Mouse (Mus musculus) c-Kit-positive CD71-negative TER-119-negative erythroid progenitor cells, embryonic 14.5 days (primary cell): Measurements from ENCODE around the gene Lipo4.
"Not testable (repeated sequence)": the region's sequence is repeated elsewhere in the genome, so short reads cannot be mapped to it uniquely, and the experiment has no call there.

Experiments
- DNase-seq: peaks from one replicate; pipeline ENCODE4 v3.0.0-alpha.2; 2013; ENCODE audit warnings: low read depth

Lipo4 gene

DNA sequence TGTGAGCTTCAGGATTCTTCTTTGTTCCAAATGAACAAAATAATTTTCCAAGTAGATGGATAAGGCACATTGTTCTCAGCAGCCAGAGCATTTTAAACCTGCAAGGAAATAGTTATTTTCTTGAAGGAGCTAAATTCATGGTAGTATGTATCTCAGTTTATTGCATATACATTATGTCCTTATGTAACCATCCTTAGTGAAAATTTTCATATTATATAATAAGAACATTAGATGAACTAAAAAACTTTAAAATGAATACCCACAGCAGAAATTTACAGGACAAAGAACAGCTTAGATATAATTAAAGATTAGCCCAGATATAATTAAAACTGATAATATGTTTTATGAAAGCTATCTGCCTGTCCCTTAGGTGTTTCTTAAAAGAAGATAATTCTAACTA lies at the start of gene Lipo4:
Gene Lipo4, minus strand, starts transcription at position 101 of the 400 bp plus-strand sequence.
- DNase-seq, result no peak

DNA sequence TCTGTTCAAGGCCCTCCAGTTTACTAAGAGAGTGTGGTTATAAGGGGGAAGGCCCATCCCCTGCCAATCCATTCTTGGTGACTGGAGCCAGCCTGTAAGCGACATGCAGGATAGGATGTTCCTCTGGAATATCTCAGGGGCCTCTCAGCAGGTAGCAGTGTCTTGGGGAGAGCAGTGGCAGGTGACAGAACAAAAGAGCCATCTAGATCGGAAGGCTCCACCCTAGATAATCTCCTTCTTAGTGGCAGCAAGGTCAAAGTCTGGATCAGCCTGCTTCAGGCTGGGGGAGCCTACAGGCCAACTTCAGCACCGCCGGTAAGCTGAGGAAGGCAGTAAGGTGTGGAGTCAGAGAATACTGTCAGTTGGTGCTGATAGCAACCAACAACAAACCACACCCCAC lies 61.2 kb downstream of the Lipo4 start:
- not testable (repeated sequence) for DNase-seq

DNA sequence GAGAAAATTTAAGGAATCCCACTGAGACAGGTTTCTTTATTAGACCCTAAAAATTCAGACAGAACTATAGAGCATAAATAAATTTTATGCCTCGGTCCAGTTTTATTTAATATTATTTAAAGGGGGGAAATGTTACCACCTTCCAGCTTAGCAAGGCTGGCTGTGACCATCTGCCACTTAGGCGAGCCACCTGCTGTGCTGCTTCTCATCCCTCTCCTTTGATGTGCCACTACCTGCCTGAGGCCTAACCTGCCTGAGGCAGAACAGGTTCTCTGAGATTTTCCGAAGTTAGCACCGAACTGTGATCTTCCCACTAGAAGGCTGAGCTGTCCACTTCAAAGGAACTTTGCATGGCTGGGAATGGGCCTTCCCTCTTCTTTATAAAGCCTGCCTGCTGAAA lies 63.9 kb downstream of the Lipo4 start:
- DNase-seq, result no peak
